Mouse (Mus musculus): ENCODE results near the gene Myh3.

DNA sequence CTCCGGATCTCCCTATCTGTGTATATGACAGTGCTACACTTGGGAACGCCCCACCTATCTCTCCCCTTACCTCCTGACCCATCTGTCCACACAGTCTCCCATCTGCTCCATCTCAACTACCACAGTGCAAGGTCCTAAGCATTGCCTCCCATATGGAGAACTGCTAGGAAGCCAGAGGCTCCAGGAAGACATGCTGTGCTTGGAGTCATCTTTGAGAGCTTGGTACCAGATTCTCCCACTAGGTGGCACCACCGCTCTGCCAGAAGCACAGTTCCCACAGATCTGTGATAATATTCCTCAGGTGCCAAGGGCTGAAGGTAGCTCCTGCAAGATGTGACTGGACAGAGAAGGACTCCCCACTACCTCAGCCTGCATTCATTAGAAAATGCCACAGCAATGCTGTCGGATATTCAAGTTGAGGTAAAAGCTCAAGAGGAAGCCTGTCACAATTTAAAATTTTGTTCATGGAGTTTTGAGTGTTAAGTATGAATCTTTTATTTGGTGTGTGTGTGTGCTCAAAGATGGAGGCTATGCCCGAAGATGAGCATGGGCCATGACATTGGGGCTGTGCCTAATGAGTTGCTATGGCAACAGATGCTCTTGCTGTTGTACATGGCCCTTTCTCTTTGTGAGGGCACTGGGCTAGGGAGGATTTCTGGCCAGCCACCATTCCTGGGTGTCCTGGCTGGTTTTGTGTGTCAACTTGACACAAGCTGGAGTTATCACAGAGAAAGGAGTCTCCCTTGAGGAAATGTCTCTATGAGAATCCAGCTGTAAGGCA is 32.3 kb downstream of the Myh3 start:
- no peak for TF ChIP-seq POLR2A (IDR thresholded peaks at IDR 0.05; ENCODE audit: insufficient read length, low read depth)
- no peak for TF ChIP-seq USF1 (IDR thresholded peaks at IDR 0.05; ENCODE audit: low read depth)
- no peak for TF ChIP-seq CEBPB (IDR thresholded peaks at IDR 0.05; ENCODE audit: insufficient read depth, poor library complexity, severe bottlenecking)

All from myocyte (in vitro differentiated cells).